Mouse (Mus musculus): ENCODE measurements at regions not wholly inside any gene's neighbourhood (a gene's known extent, or its start where the extent isn't known, plus 50 kb on each side); places are given as distances from the start of the nearest gene placed in this dataset.

GRCm38 (mm10) chr14:83088713-83089112 lies 1354.7 kb upstream of the Pcdh17 start:
- DNase-seq: peak; percentile 34 to 43
